Mouse (Mus musculus) E14TG2a.4 (cell line): ENCODE data around the gene Stx8.

Experiments
- H3K27me3 ChIP-seq: 2 replicates; pipeline ENCODE4 v1.6.1; 2014; ENCODE audit warnings: low read length, control low read depth; ENCODE audit not compliant: insufficient read depth
- H3K36me3 ChIP-seq: 2 replicates; pipeline ENCODE4 v1.6.1; 2014; ENCODE audit warnings: low read length, control low read depth; ENCODE audit not compliant: insufficient read depth
- H3K4me1 ChIP-seq: replicated peaks from 2 replicates; pipeline ENCODE4 v1.6.1; 2014; ENCODE audit warnings: low read depth, low read length, control low read depth
- H3K4me3 ChIP-seq: replicated peaks from 2 replicates; pipeline ENCODE4 v1.5.1; 2014; ENCODE audit warnings: mild to moderate bottlenecking, low read length
- H3K9me3 ChIP-seq: 2 replicates; pipeline ENCODE4 v1.6.1; 2014; ENCODE audit warnings: low read length, control low read depth
- CTCF ChIP-seq: conservative IDR thresholded peaks from 2 replicates; pipeline ENCODE4 v1.5.1; 2014; ENCODE audit warnings: low read length
- NANOG ChIP-seq: IDR thresholded peaks from 2 replicates; pipeline ENCODE4 v1.6.1; 2014; ENCODE audit warnings: borderline replicate concordance, low read length, mixed read lengths
- POU5F1 ChIP-seq: IDR thresholded peaks from 2 replicates; pipeline ENCODE4 v1.6.1; 2014; ENCODE audit warnings: low read length, borderline replicate concordance

The Stx8 gene

DNA sequence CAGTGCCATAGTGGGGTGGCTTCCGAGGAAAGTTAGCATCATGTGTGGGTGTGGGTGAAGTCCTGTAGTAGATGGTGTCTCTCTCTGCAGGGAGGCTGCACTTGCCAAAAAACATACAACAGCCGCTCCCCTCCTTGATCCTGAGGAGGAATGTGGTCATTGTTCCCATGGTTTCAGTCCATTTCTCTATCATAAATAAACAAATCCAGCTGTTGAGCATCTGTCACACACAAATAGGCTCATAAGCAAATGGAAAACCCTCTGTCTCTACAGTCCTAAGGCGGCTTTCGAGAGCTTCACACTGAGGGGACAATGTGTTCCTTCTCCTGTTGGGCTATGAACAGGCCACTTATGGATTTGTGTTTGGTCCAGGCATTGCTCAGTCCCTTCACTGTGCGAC, 56.9 kb downstream of the Stx8 start:
- H3K4me1 ChIP-seq: 0 out of 2 replicates have a peak, but pooled peaks cover 4% of the 10 kb centered on the region
- H3K27me3 ChIP-seq: no peaks in the 10 kb centered on the region
- H3K9me3 ChIP-seq: peaks cover 24% of the 10 kb centered on the region
- H3K36me3 ChIP-seq: peaks cover 21% of the 10 kb centered on the region
- no peak overlapping the region for H3K4me3 ChIP-seq
- TF ChIP-seq POU5F1 (no peak), NANOG (no peak), CTCF (no peak)

DNA sequence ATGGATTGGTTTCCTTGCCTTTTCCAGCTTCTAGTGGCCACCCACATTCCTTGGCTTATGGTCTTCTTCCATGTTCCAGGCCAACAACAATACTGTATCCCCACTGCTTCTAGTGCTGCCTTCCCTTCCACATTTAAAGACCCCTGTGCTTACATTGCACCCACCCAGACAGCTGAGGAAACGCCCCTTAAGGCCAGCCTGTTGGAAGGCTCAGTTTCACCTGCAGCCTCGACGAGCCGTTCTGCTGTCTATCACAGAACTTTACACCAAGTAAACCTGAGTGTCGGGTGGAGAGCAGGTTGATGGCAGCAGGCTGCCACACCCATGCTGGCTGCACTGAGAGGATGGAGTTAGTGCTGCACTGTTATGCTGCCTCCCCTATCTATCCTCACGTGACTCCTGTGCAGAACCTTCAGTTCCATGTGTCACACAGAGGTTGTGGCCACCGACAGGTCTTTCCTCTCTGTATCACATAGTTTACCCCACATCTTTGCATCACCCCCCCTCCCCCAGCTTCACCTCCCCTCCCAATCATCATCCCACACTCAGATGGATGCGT, 57.9 kb downstream of the Stx8 start:
- peaks cover 14% of the 10 kb centered on the region for H3K9me3 ChIP-seq
- no peak for TF ChIP-seq POU5F1
- no peak for TF ChIP-seq NANOG
- H3K27me3 ChIP-seq: no peaks in the 10 kb centered on the region
- 0 out of 2 replicates have a peak, but pooled peaks cover 4% of the 10 kb centered on the region for H3K4me1 ChIP-seq
- no peak overlapping the region for H3K4me3 ChIP-seq
- H3K36me3 ChIP-seq: peaks cover 11% of the 10 kb centered on the region

DNA sequence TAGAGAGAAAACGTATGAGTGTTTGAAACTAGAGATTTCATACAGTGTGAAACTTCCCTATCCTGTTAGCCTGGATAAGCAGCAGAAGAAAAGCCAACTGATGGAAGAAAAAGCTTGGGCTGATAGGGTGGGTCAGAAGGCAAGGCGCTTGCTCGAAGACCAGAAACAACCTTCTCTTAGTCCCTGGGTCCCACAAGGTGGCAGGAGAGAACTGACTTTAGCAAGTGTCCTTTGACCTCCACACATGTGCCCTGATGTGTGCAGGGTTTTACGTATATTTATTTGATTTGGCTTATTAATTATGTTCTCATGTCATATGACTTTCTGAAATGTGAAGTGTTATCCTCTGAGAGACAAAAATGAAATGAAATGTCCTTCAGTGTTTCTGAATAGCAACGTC, 60.6 kb downstream of the Stx8 start:
- H3K27me3 ChIP-seq: no peaks in the 10 kb centered on the region
- H3K4me1 ChIP-seq: 0 out of 2 replicates have a peak, but pooled peaks cover 4% of the 10 kb centered on the region
- TF ChIP-seq NANOG (no peak), CTCF (no peak), POU5F1 (no peak)
- H3K36me3 ChIP-seq: no peaks in the 10 kb centered on the region; the same call in 1 of the 2 replicates
- H3K4me3 ChIP-seq: no peak overlapping the region
- H3K9me3 ChIP-seq: no peaks in the 10 kb centered on the region

DNA sequence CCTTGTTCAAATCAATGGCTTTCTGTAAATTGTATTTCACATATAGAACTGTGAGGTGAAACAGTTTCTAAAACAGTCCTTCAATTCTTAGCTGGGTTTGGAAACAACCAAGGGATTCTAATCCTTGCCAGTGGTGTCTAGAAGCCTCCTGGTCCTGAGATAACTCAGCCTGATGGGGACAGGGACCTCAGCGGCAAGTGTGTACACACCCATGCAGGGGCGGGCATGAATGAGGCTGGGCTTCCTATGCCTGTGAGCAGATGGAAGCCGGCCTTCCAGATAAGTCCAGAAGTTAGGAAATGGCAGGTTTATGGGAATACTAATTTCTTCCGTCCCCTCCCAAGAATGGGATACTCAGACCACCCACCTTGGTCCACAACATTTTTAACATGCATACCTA, 63.1 kb downstream of the Stx8 start:
- no peaks in the 10 kb centered on the region for H3K9me3 ChIP-seq
- H3K36me3 ChIP-seq: no peaks in the 10 kb centered on the region
- no peak for TF ChIP-seq POU5F1
- TF ChIP-seq CTCF: no peak
- TF ChIP-seq NANOG: no peak
- H3K27me3 ChIP-seq: no peaks in the 10 kb centered on the region
- no peaks in the 10 kb centered on the region for H3K4me1 ChIP-seq
- H3K4me3 ChIP-seq: no peak overlapping the region

DNA sequence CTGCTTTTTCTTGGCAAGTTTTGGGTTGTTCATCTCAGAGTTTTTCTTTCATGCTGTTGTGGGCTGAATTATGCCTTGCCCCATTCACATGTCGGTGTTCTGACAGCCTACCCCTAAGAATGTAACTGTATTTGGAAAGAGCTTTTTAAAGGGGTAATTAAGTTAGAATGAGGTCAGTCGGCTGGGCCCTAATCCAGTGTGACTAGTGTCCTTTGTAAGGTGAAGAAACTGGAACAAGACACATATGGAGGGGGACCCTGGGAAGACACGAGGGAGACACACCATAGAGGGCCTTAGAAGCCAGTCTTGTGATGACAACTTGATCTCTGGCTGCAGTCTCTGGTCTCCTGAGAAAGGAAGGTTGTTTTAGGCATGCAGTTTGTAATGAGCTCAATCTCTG, 63.9 kb downstream of the Stx8 start:
- H3K27me3 ChIP-seq: no peaks in the 10 kb centered on the region
- TF ChIP-seq POU5F1: no peak
- H3K36me3 ChIP-seq: no peaks in the 10 kb centered on the region
- no peaks in the 10 kb centered on the region for H3K9me3 ChIP-seq
- H3K4me3 ChIP-seq: no peak overlapping the region
- no peaks in the 10 kb centered on the region for H3K4me1 ChIP-seq

DNA sequence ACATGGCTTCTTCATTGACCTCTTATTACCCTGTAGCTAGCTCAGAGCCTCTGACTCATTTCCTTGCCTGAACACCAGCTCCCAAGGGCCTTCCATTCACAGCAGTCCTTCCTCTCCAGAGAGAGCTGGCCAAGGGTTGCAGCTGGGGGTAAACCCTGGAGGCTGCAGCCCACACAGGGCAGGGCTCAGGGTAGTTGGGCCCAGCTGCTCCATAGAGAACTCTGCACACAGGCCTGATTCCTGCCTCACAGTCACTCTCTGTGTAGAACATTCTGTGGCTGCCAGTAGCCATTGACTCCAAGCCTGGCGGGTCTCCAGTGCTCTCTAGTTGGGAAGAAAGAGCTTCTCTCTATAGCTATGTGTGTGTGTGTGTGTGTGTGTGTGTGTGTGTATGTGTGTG, 64.8 kb downstream of the Stx8 start:
- no peak for TF ChIP-seq CTCF
- TF ChIP-seq POU5F1: no peak
- no peak for TF ChIP-seq NANOG
- H3K9me3 ChIP-seq: no peaks in the 10 kb centered on the region
- no peaks in the 10 kb centered on the region for H3K36me3 ChIP-seq
- no peaks in the 10 kb centered on the region for H3K27me3 ChIP-seq
- H3K4me1 ChIP-seq: no peaks in the 10 kb centered on the region
- no peak overlapping the region for H3K4me3 ChIP-seq

DNA sequence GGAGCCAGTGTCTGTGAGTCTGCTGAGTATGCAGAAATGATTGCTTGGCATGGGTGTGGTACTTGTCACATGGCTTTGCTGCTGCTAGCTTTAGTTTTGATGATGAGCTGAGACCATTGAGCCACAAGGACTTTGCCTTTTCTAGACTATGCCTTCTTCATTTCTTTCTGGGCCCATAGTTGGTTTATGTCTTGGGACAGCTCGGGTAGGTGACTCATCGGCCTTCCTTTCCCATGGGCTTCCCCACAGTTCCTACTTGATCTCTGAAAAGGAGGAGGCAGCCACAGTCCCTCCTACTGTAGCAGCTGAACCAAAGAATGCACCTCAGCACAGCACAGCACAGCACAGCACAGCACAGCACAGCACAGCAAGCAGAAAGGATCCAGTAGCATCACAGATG, 66.5 kb downstream of the Stx8 start:
- H3K4me1 ChIP-seq: peaks cover 6% of the 10 kb centered on the region; the same call in 1 of the 2 replicates
- H3K27me3 ChIP-seq: no peaks in the 10 kb centered on the region
- no peak overlapping the region for H3K4me3 ChIP-seq
- H3K9me3 ChIP-seq: no peaks in the 10 kb centered on the region
- H3K36me3 ChIP-seq: peaks cover 5% of the 10 kb centered on the region; the same call in 1 of the 2 replicates
- TF ChIP-seq POU5F1 (no peak), CTCF (no peak), NANOG (no peak)

DNA sequence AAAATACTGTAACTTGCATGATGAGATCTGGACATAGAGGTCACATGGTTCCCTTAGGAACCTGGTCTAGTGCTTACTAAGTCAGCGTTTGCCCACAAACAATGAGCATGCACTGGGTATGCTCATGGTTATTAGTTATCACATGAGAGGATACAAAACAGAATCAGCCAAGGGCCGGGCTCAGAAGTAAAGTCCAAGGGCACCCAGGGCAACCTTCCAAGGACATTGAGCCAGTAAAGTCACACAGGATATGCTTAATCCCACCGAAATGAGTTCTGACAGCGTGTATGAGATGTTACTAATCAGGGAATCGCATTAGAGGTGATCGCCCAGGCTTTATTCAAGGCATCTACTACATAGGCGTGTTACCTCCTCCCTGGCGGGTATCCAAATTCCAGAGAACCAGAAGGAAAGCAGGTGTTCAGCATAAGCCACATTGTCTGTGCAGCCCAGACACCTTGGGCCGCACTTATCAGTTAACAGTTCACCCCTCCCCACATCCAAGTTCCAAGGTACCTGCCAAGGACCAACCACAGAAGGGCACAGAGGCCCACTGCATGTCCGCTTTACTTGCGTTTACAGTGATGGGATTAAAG, 67.4 kb downstream of the Stx8 start:
- H3K4me3 ChIP-seq: no peak overlapping the region
- H3K27me3 ChIP-seq: no peaks in the 10 kb centered on the region
- peaks cover 6% of the 10 kb centered on the region; the same call in 1 of the 2 replicates for H3K4me1 ChIP-seq
- no peaks in the 10 kb centered on the region for H3K9me3 ChIP-seq
- H3K36me3 ChIP-seq: peaks cover 5% of the 10 kb centered on the region; the same call in 1 of the 2 replicates
- TF ChIP-seq POU5F1: no peak
- TF ChIP-seq CTCF: no peak
- TF ChIP-seq NANOG: no peak

DNA sequence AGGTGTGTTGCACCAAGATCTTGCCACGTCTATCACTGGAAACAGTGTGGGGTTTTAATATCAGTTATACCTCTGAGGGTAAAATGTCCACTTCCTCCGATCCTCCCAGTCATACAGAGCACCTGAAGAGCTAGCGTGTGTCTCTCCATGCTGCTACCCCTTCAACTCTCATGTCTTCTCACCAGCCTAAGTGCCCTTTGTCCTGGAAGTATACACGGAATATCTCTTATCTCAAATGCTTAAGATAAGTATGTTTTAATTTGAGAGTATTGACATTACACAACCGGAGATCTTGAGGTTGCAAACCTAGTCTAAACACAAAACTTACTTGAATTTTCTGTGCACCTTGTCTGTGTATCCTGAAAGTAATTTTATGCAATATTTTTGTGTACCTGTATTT, 68.4 kb downstream of the Stx8 start:
- peaks cover 5% of the 10 kb centered on the region; the same call in 1 of the 2 replicates for H3K36me3 ChIP-seq
- H3K4me3 ChIP-seq: no peak overlapping the region
- no peaks in the 10 kb centered on the region for H3K27me3 ChIP-seq
- H3K9me3 ChIP-seq: no peaks in the 10 kb centered on the region
- TF ChIP-seq NANOG: no peak
- H3K4me1 ChIP-seq: peaks cover 6% of the 10 kb centered on the region; the same call in 1 of the 2 replicates
